In genomic region chr7:127003620-127004019, GRCm38 (mm10) we compare ENCODE assay signal across 33 mouse cellular contexts. TPM values are rescaled to one million over a fixed set of nuclear protein-coding genes. Genes with fewer than 3 reads are reported as not detected.
DNase-seq lines count a peak whose midpoint lies in the region; ATAC-seq and TF ChIP-seq lines count a peak whose summit lies in the region.
"Had no signal": no experiment of that assay in that cellular context is flagged by ENCODE, and none has a peak within 500 bp of the region (broad histone marks: within the 10 kb centered on the region; RNA-seq: fewer than 3 reads in every experiment).

No protein-coding gene starts in this region.

- 0 out of 2 replicates have a peak overlapping the region, but pooled peaks have one; percentile 56 for H3K27ac ChIP-seq in intestine, embryonic 15.5 days
- H3K27ac ChIP-seq in forebrain, postnatal 0 days (ENCODE audit: low read depth, low read length): no peak overlapping the region
- H3K27ac ChIP-seq: heart, embryonic 10.5 days; hindbrain, embryonic 13.5 days; left cerebral cortex, adult 2 months; limb, embryonic 12.5 days; midbrain, embryonic 12.5 days; neural tube, embryonic 13.5 days had no signal

- TF ChIP-seq CTCF in forebrain, postnatal 0 days (IDR thresholded peaks at IDR 0.05; ENCODE audit: low read depth): no peak

- DNase-seq in cerebellum, adult 11-12 months: peak; percentile 31
- DNase-seq in cerebellum, adult 9-10 months: no peak
- DNase-seq in ES-CJ7 (ENCODE audit: low read depth, low spot score): peak; percentile 66
- peak; percentile 75 for DNase-seq in yolk sac, embryonic 10.5 days (ENCODE audit: low spot score)
- no peak for DNase-seq in forebrain, postnatal 0 days
- DNase-seq in adrenal gland, adult 18-20 months (ENCODE audit: low spot score in 2 of 2): no peak
- DNase-seq: adrenal gland, postnatal 10 days; cerebellum, adult 18-20 months; cerebellum, postnatal 14 days; gastrocnemius, postnatal 10 days; heart, postnatal 36 days; kidney, adult 9 months; kidney, postnatal 10 days; liver, postnatal 0 days; lung, postnatal 4 days; right cerebral cortex, postnatal 4 days had no signal

- 75% methylated on average over 5 of the region's 5 CpGs for WGBS in intestine, embryonic 15.5 days
- 90% methylated on average over 5 of the region's 5 CpGs for WGBS in forebrain, postnatal 0 days

- peak overlapping the region; percentile 41 for H3K4me2 ChIP-seq in intestine, embryonic 15.5 days (replicated peaks)
- no peak overlapping the region for H3K4me2 ChIP-seq in forebrain, postnatal 0 days (ENCODE audit: low read depth)
- H3K4me2 ChIP-seq: hindbrain, embryonic 13.5 days; limb, embryonic 12.5 days; liver, embryonic 11.5 days; midbrain, embryonic 12.5 days; neural tube, embryonic 13.5 days had no signal

- no peaks in the 10 kb centered on the region for H3K36me3 ChIP-seq in intestine, embryonic 15.5 days
- no peaks in the 10 kb centered on the region for H3K36me3 ChIP-seq in forebrain, postnatal 0 days (ENCODE audit: insufficient read depth)
- H3K36me3 ChIP-seq: hindbrain, embryonic 13.5 days; limb, embryonic 12.5 days; midbrain, embryonic 12.5 days; neural tube, embryonic 13.5 days had no signal

- peaks cover 14% of the 10 kb centered on the region for H3K4me1 ChIP-seq in intestine, embryonic 15.5 days (replicated peaks)
- no peaks in the 10 kb centered on the region for H3K4me1 ChIP-seq in forebrain, postnatal 0 days (ENCODE audit: insufficient read depth)
- H3K4me1 ChIP-seq: limb, embryonic 12.5 days had no signal

- no peak overlapping the region for H3K9ac ChIP-seq in intestine, embryonic 15.5 days
- H3K9ac ChIP-seq in forebrain, postnatal 0 days: no peak overlapping the region
- H3K9ac ChIP-seq: hindbrain, embryonic 13.5 days; limb, embryonic 12.5 days; liver, postnatal 0 days; midbrain, embryonic 12.5 days; neural tube, embryonic 13.5 days had no signal

- H3K4me3 ChIP-seq in intestine, embryonic 15.5 days (replicated peaks): no peak overlapping the region
- no peak overlapping the region for H3K4me3 ChIP-seq in forebrain, postnatal 0 days (ENCODE audit: low read depth, low read length)
- H3K4me3 ChIP-seq: erythroblast, embryonic 14.5 days; heart, embryonic 10.5 days; hindbrain, embryonic 13.5 days; left cerebral cortex, adult 2 months; limb, embryonic 12.5 days; megakaryocyte, embryonic 14.5 days; midbrain, embryonic 12.5 days; myocyte; neural tube, embryonic 13.5 days had no signal

- peak; percentile 84 for ATAC-seq in intestine, embryonic 15.5 days
- no peak for ATAC-seq in forebrain, postnatal 0 days
- ATAC-seq: forebrain, embryonic 16.5 days; liver, postnatal 0 days had no signal

- H3K27me3 ChIP-seq in intestine, embryonic 15.5 days (replicated peaks): no peaks in the 10 kb centered on the region
- no peaks in the 10 kb centered on the region for H3K27me3 ChIP-seq in forebrain, postnatal 0 days (ENCODE audit: insufficient read depth, low read length)
- H3K27me3 ChIP-seq: CH12.LX; hindbrain, embryonic 13.5 days; limb, embryonic 12.5 days; megakaryocyte, embryonic 14.5 days; midbrain, embryonic 12.5 days; neural tube, embryonic 13.5 days had no signal

- H3K9me3 ChIP-seq in intestine, embryonic 15.5 days: no peaks in the 10 kb centered on the region
- H3K9me3 ChIP-seq in forebrain, postnatal 0 days (ENCODE audit: low read length): no peaks in the 10 kb centered on the region
- H3K9me3 ChIP-seq: heart, embryonic 10.5 days; hindbrain, embryonic 13.5 days; limb, embryonic 12.5 days; megakaryocyte, embryonic 14.5 days; midbrain, embryonic 12.5 days; neural tube, embryonic 13.5 days had no signal

RNA-seq across cellular contexts. Expression of gene Mvp, which starts 10.8 kb away (rescaled TPM):
- 58.3 and 59.2 TPM in 2 replicates for polyA plus RNA-seq in intestine, embryonic 15.5 days (2015; fragmentation: Nextera tagmentation; extraction: Ambion mirVana)
- total RNA-seq in forebrain, postnatal 0 days (2014; rRNA removed): 4.8 and 6.9 TPM in 2 replicates
- polyA plus RNA-seq in forebrain, postnatal 0 days (2015; fragmentation: Nextera tagmentation; extraction: Ambion mirVana): 3.3 and 3.4 TPM in 2 replicates
- total RNA-seq in adrenal gland, adult 18-20 months (2021): 100 to 1,000 TPM in 1 of 2 experiments, 10 to 100 TPM in 1; 92.6 to 135 TPM

RNA-seq across cellular contexts. Expression of gene Pagr1b, which starts 12.7 kb away (rescaled TPM):
- 0.43 and 1.5 TPM in 2 replicates for polyA plus RNA-seq in intestine, embryonic 15.5 days (2015; fragmentation: Nextera tagmentation; extraction: Ambion mirVana)
- 3.8 TPM in 1 of 2 replicates, not detected in the other for total RNA-seq in forebrain, postnatal 0 days (2014; rRNA removed)
- 1.0 TPM in 1 of 2 replicates, not detected in the other for polyA plus RNA-seq in forebrain, postnatal 0 days (2015; fragmentation: Nextera tagmentation; extraction: Ambion mirVana)
- 1 to 10 TPM; 1.3 to 3.0 TPM for total RNA-seq in adrenal gland, adult 18-20 months (2021)
- total RNA-seq: adrenal gland, postnatal 10 days; heart, postnatal 36 days; layer of hippocampus, adult 18-20 months had no signal
- polyA plus RNA-seq: embryonic facial prominence, embryonic 14.5 days; erythroblast, embryonic 14.5 days; forebrain, embryonic 11.5 days; forebrain, embryonic 16.5 days; heart, embryonic 10.5 days; midbrain, postnatal 0 days had no signal

RNA-seq across cellular contexts. Expression of gene Pagr1a, which starts 13.5 kb away (rescaled TPM):
- polyA plus RNA-seq in intestine, embryonic 15.5 days (2015; fragmentation: Nextera tagmentation; extraction: Ambion mirVana): 48.4 and 52.6 TPM in 2 replicates
- total RNA-seq in forebrain, postnatal 0 days (2014; rRNA removed): 19.2 and 21.9 TPM in 2 replicates
- polyA plus RNA-seq in forebrain, postnatal 0 days (2015; fragmentation: Nextera tagmentation; extraction: Ambion mirVana): 18.1 and 31.6 TPM in 2 replicates
- 10 to 100 TPM in 1 of 2 experiments, 1 to 10 TPM in 1; 5.5 to 16.5 TPM for total RNA-seq in adrenal gland, adult 18-20 months (2021)
- total RNA-seq: midbrain, postnatal 0 days had no signal

RNA-seq across cellular contexts. Expression of gene Gm42742, which starts 17.3 kb away (rescaled TPM):
- polyA plus RNA-seq in intestine, embryonic 15.5 days (2015; fragmentation: Nextera tagmentation; extraction: Ambion mirVana): 41.5 and 51.1 TPM in 2 replicates
- total RNA-seq in forebrain, postnatal 0 days (2014; rRNA removed): 49.1 and 53.6 TPM in 2 replicates
- 36.7 and 42.2 TPM in 2 replicates for polyA plus RNA-seq in forebrain, postnatal 0 days (2015; fragmentation: Nextera tagmentation; extraction: Ambion mirVana)
- 10 to 100 TPM; 12.9 to 27.0 TPM for total RNA-seq in adrenal gland, adult 18-20 months (2021)

RNA-seq across cellular contexts. Expression of gene Prrt2, which starts 17.4 kb away (rescaled TPM):
- 4.3 and 5.0 TPM in 2 replicates for polyA plus RNA-seq in intestine, embryonic 15.5 days (2015; fragmentation: Nextera tagmentation; extraction: Ambion mirVana)
- total RNA-seq in forebrain, postnatal 0 days (2014; rRNA removed): 68.2 and 77.8 TPM in 2 replicates
- 84.1 and 84.3 TPM in 2 replicates for polyA plus RNA-seq in forebrain, postnatal 0 days (2015; fragmentation: Nextera tagmentation; extraction: Ambion mirVana)
- total RNA-seq in adrenal gland, adult 18-20 months (2021): 1 to 10 TPM; 3.7 to 4.4 TPM
- total RNA-seq: CH12.LX had no signal
- polyA plus RNA-seq: liver, postnatal 0 days; myocyte had no signal

Comparison
In these comparisons a context has a peak if more than half of its experiments do, and no peak if none do; other contexts are left out.
1. DNase-seq: peak in cerebellum, adult 11-12 months (single experiment), ES-CJ7 (single experiment) and yolk sac, embryonic 10.5 days (single experiment); none in cerebellum, adult 9-10 months (single experiment), forebrain, postnatal 0 days (single experiment) and adrenal gland, adult 18-20 months (0 of 2).
2. RNA of gene Mvp, which starts 10.8 kb away (total RNA-seq): 92.6 to 135 TPM in adrenal gland, adult 18-20 months; 4.8 to 6.9 TPM in forebrain, postnatal 0 days; every median in the first group is over 10 times any median in the second.